Mouse (Mus musculus) kidney, postnatal 0 days (tissue): ENCODE data around the gene Ostf1. TPM values are rescaled to one million over a fixed set of nuclear protein-coding genes. Genes with fewer than 3 reads are reported as not detected.

Experiments used
- ATAC-seq: fragments of 200-750 bp; cut with Nextera tagmentation; replicated peaks from 2 replicates; pipeline ENCODE4 v1.8.0; 2017; ENCODE audit warnings: low read depth, moderate number of reproducible peaks, moderate TSS enrichment, moderate library complexity; ENCODE audit not compliant: low FRiP score
- DNase-seq: peaks from one replicate; pipeline ENCODE4 v3.0.0-alpha.2; 2016; ENCODE audit warnings: low spot score
- H3K27ac ChIP-seq: fragments of 300-500 bp; sonication (generic); 2 replicates; pipeline ENCODE4 v1.5.1; 2014; ENCODE audit warnings: mild to moderate bottlenecking
- H3K27me3 ChIP-seq: fragments of 300-500 bp; sonication (generic); 2 replicates; pipeline ENCODE4 v1.6.1; 2014; ENCODE audit warnings: low read length, mixed read lengths; ENCODE audit not compliant: insufficient read depth
- H3K36me3 ChIP-seq: fragments of 300-500 bp; sonication (generic); 2 replicates; pipeline ENCODE4 v1.6.1; 2014; ENCODE audit warnings: low read length, mixed read lengths; ENCODE audit not compliant: insufficient read depth
- H3K4me1 ChIP-seq: fragments of 300-500 bp; sonication (generic); replicated peaks from 2 replicates; pipeline ENCODE4 v1.6.1; 2014; ENCODE audit warnings: antibody characterized with exemption, low read length, mixed read lengths; ENCODE audit not compliant: insufficient read depth
- H3K4me2 ChIP-seq: fragments of 300-500 bp; sonication (generic); 2 replicates; pipeline ENCODE4 v1.6.1; 2014; ENCODE audit warnings: mild to moderate bottlenecking, low read length, moderate library complexity, mixed read lengths
- H3K4me3 ChIP-seq: fragments of 300-500 bp; sonication (generic); replicated peaks from 2 replicates; pipeline ENCODE4 v1.5.1; 2014; ENCODE audit warnings: low read depth, low read length
- H3K9ac ChIP-seq: fragments of 300-500 bp; sonication (generic); 2 replicates; pipeline ENCODE4 v1.6.1; 2014; ENCODE audit warnings: low read depth, low read length
- H3K9me3 ChIP-seq: fragments of 300-500 bp; sonication (generic); replicated peaks from 2 replicates; pipeline ENCODE4 v1.6.1; 2016; ENCODE audit warnings: low read length, inconsistent platforms, mixed read lengths
- CTCF ChIP-seq: IDR thresholded peaks from 2 replicates; pipeline ENCODE4 v1.5.1; 2016; ENCODE audit warnings: antibody characterized with exemption, low read depth, mild to moderate bottlenecking, moderate library complexity
- WGBS: fragments of 180-500 bp; shearing (Covaris S2); extraction: QIAGEN DNeasy Blood & Tissue Kit; methylation state at CpG from one replicate; pipeline ENCODE4 v1.1.7; 2014; 5-methylcytosine and 5-hydroxymethylcytosine counted together
- polyA plus RNA-seq: library from polyadenylated mRNA; unstranded; fragments of >200 nt; fragmentation: Nextera tagmentation; extraction: Ambion mirVana; gene quantifications from 2 replicates; pipeline ENCODE4 v1.2.1, GENCODE M21; 2015

The Ostf1 gene
- polyA plus RNA-seq, 1 experiment from 2014 or later: 191 TPM

DNA sequence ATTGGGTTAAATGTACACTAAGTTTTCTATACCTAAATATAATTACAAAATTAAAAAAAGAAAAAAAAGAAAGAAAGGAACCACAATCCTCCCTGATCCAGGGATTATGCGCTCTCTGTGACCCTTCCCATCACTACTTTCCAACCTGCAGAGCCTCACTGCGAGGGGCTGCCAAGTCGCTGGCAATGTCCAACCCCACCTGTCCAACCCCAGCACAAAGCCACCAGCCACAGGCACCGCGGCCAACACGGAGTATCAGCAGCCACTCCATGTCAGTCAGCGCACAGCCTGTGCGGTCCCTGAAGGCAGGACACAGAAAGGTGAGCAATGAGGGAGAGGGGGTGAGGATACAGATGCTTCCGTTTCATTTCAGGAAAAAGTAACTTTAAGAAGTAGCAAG is 49.4 kb downstream of the Ostf1 start:
- Histone ChIP-seq H3K4me2 (no peak overlapping the region), H3K27me3 (no peaks in the 10 kb centered on the region), H3K9me3 (no peaks in the 10 kb centered on the region), H3K36me3 (peaks cover 18% of the 10 kb centered on the region; the same call in 1 of the 2 replicates), H3K27ac (no peak overlapping the region), H3K4me1 (peaks cover 20% of the 10 kb centered on the region; the same call in 1 of the 2 replicates), H3K4me3 (no peak overlapping the region), H3K9ac (no peak overlapping the region)
- ATAC-seq: no peak
- no peak for TF ChIP-seq CTCF
- no peak for DNase-seq
- WGBS: 91% methylated on average over 9 of the region's 9 CpGs

DNA sequence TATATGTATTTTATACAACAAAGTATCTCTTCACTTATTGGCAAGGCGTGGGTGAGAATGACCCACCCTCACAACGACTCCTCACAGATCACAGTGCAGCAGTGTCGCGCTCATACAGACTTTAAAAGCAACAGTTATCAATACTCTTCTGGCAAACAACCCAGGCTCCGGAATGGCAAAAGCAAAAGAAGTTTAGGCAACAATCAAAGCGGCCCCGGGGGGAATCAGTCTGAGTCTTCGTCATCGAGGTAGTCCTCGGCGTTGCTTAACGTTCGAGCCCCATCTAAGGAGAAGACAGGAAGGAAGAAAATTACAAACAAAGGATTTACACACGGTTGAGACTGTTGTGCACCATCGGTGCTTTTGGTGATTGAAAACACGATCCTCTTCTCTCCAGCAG is 50.6 kb downstream of the Ostf1 start:
- WGBS: 92% methylated on average over 16 of the region's 16 CpGs
- no peak for TF ChIP-seq CTCF
- no peak for ATAC-seq

DNA sequence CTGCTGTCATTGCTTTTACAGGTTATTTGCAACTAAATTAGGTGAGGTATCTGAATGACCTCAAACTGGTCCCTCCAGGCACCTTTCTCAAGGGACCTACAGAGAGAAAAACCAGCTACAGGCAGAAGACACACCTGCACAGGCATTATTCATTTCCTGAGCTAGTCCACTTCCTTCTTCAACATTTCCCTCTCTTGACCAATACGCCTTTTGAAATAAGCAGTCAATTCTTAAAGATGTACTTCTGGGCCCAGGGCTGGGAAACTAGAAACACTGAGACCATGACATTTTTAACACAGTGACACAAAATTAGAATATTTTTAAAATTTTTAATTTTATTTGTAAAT is 52.6 kb downstream of the Ostf1 start:
- H3K36me3 ChIP-seq: peaks cover 4% of the 10 kb centered on the region; the same call in 1 of the 2 replicates
- peak overlapping the region; percentile 85 for H3K27ac ChIP-seq
- TF ChIP-seq CTCF: no peak
- ATAC-seq (no peak), DNase-seq (no peak)
- no peaks in the 10 kb centered on the region for H3K27me3 ChIP-seq
- WGBS: 77% methylated on average over 1 of the region's 1 CpGs
- H3K9me3 ChIP-seq: no peaks in the 10 kb centered on the region
- no peak overlapping the region for H3K9ac ChIP-seq
- peak overlapping the region; percentile 46; the same call in 1 of the 2 replicates for H3K4me2 ChIP-seq
- H3K4me3 ChIP-seq: no peak overlapping the region
- peaks cover 17% of the 10 kb centered on the region; the same call in 1 of the 2 replicates for H3K4me1 ChIP-seq

More for the DNA sequence above, 50.6 kb downstream of the Ostf1 start:
- Histone ChIP-seq H3K36me3 (peaks cover 18% of the 10 kb centered on the region; the same call in 1 of the 2 replicates), H3K27ac (no peak overlapping the region), H3K4me1 (peaks cover 17% of the 10 kb centered on the region; the same call in 1 of the 2 replicates), H3K9me3 (no peaks in the 10 kb centered on the region), H3K4me3 (no peak overlapping the region), H3K9ac (no peak overlapping the region), H3K27me3 (no peaks in the 10 kb centered on the region), H3K4me2 (no peak overlapping the region)
- no peak for DNase-seq

DNA sequence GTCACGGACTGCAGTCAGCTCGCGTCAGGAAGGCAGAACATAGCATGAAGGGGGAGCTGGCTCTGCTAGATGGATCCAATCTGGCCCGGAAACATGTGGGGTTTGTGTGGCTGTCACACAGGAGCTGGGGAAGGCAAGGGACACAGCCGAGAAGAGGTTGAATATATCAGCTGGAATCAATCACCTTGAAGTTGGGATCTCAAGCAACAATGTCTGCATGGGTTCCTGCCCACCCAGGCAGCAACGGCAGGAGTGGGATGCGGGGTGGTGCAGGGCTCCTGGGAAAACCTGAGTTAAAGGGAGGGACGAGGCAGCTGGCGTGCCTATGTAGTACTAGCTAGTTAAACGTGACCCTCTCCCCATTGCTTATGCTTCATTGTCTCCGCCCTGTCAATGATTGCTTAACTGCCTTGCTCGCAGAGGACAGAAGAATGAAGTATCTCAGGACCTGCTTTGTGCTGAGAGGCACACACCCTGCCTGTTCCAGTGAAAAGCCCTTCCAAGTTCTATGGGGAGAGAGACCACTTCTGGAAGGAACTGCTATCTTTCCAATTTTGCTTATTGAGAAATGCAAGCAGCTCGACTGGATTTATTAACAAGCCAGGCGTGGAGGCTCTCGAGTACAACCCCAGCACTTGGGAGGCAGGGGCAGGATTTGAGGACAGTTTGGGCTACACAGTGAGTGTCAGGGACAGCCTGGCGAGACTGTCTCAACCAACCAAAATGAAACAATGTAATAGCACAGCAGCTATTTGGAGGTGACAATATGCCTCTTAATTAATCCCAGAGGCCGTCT is 53.2 kb downstream of the Ostf1 start:
- WGBS: 20% methylated on average over 17 of the region's 17 CpGs
- Histone ChIP-seq H3K4me2 (peak overlapping the region; percentile 46), H3K4me1 (peaks cover 17% of the 10 kb centered on the region; the same call in 1 of the 2 replicates), H3K9ac (peak overlapping the region; percentile 35; the same call in 1 of the 2 replicates), H3K27ac (peak overlapping the region; percentile 85), H3K27me3 (no peaks in the 10 kb centered on the region), H3K36me3 (peaks cover 4% of the 10 kb centered on the region; the same call in 1 of the 2 replicates), H3K9me3 (no peaks in the 10 kb centered on the region), H3K4me3 (no peak overlapping the region)
- DNase-seq: peak; percentile 89
- no peak for TF ChIP-seq CTCF
- ATAC-seq: peak; percentile 79

DNA sequence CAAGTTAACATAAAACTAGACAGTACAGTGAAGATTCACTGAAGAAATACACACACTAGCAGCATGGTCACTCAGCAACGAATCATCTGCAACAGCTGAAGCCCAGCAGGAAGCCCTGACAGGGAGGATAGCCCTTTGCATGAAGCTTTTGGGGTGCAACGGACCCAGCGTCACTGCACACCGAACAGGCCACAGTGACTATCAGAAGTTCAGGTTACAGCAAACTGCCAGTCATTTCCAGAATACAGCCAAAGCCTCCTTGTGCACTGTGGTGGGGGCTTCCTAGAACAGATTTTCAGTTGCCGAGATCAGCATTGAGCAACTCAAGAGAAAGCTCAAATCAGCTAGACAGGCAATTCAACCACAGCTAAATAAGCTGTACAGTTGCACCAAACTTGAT is 54.3 kb downstream of the Ostf1 start:
- H3K9ac ChIP-seq: no peak overlapping the region
- no peak overlapping the region for H3K4me3 ChIP-seq
- H3K4me1 ChIP-seq: peaks cover 17% of the 10 kb centered on the region; the same call in 1 of the 2 replicates
- no peaks in the 10 kb centered on the region for H3K9me3 ChIP-seq
- ATAC-seq (no peak), DNase-seq (peak; percentile 44)
- no peaks in the 10 kb centered on the region for H3K27me3 ChIP-seq
- peak overlapping the region; percentile 85 for H3K27ac ChIP-seq
- no peak for TF ChIP-seq CTCF
- peaks cover 4% of the 10 kb centered on the region; the same call in 1 of the 2 replicates for H3K36me3 ChIP-seq
- no peak overlapping the region for H3K4me2 ChIP-seq
- WGBS: 37% methylated on average over 5 of the region's 5 CpGs

DNA sequence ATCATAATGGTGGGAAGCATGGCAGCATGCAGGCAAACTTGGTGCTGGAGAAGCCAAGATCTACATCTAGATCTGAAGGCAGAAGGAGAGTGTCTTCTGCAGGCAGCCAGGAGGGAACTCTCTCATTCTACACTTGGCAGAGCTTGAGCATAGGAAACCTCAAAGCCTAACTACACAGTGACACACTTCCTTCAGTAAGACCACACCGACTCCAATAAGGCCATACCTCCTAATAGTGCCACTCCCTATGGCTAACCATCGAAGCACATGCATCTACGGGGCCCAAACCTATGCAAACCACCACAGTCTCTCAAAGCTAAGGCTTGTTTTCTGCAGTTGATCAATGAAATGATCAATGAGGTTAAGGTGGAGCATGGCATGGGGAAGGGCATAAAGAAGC is 55.7 kb downstream of the Ostf1 start:
- no peak for ATAC-seq
- Histone ChIP-seq H3K4me1 (peaks cover 17% of the 10 kb centered on the region; the same call in 1 of the 2 replicates), H3K9ac (no peak overlapping the region), H3K36me3 (0 out of 2 replicates have a peak, but pooled peaks cover under 1% of the 10 kb centered on the region), H3K9me3 (no peaks in the 10 kb centered on the region), H3K27me3 (no peaks in the 10 kb centered on the region), H3K27ac (no peak overlapping the region), H3K4me2 (no peak overlapping the region), H3K4me3 (no peak overlapping the region)
- TF ChIP-seq CTCF: no peak
- DNase-seq: no peak
- WGBS: 94% methylated on average over 3 of the region's 3 CpGs
